Mouse (Mus musculus): ENCODE measurements around the gene Fbxo3. TPM values are rescaled to one million over a fixed set of nuclear protein-coding genes. Genes with fewer than 3 reads are reported as not detected.
"Not testable (repeated sequence)": the region's sequence is repeated elsewhere in the genome, so short reads cannot be mapped to it uniquely, and the experiment has no call there.

Fbxo3 gene
- 47.3 and 50.7 TPM in 2 replicates for polyA plus RNA-seq (2014; fragmentation: Nextera tagmentation; extraction: Ambion mirVana)

DNA sequence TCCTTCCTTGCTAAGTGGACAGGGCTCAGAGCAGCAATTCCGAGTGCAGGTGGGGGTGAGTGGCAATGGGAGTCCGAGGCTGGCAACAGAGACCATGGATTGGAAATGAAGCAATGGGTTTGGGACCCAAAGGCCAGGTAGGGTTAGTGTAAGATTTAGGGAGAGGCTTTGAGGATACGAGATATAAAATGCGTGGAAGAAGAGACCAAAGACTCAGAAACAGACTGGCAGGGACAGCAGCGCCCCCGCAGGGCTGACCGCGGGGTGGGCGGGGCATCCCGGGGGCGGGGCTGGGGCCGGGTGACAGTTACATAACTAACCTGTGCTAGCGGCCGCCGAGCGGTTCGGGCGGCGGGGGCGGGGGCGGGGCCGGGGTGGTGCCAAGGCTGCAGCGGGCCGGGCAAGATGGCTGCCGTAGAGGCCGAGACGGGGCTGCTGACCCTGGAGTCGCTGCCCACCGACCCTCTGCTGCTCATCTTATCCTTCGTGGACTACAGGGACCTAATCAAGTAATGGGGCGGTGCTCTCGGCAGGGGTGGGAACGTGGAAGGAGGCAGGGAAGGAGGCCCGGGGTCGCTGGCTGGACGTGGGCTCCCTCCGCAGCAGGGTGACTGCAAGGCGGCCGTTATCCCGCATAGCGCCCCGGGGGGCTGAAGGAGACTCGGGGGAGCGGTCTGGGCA is at the start of gene Fbxo3:
TSS of gene Fbxo3 (plus strand) at position 264 of the 681 bp plus-strand sequence.
- H3K4me2 ChIP-seq (ENCODE audit: low read depth, low read length): peak within 1 kb of the TSS; percentile 78
- WGBS: 0% methylated on average over 16 of the region's 44 CpGs
- DNase-seq (ENCODE audit: low spot score) (peak; percentile 82), ATAC-seq (ENCODE audit: low read depth) (peak; percentile 95)
- no peaks in the 10 kb centered on the region for H3K27me3 ChIP-seq (replicated peaks; ENCODE audit: control insufficient read depth, insufficient read depth, low read length)
- peak within 1 kb of the TSS; percentile 92 for H3K9ac ChIP-seq (ENCODE audit: low read depth, low read length)
- H3K4me1 ChIP-seq (ENCODE audit: control insufficient read depth, insufficient read depth, low read length): peaks cover 14% of the 10 kb centered on the region; the same call in 1 of the 2 replicates
- H3K27ac ChIP-seq (replicated peaks; ENCODE audit: low read depth, low read length): peak within 1 kb of the TSS; percentile 45
- H3K9me3 ChIP-seq (ENCODE audit: control insufficient read depth, low read length): no peaks in the 10 kb centered on the region
- H3K36me3 ChIP-seq (ENCODE audit: control insufficient read depth, insufficient read depth, low read length): 0 out of 2 replicates have a peak, but pooled peaks cover 7% of the 10 kb centered on the region
- H3K4me3 ChIP-seq (ENCODE audit: low read depth, low read length): peak within 1 kb of the TSS; percentile 83

DNA sequence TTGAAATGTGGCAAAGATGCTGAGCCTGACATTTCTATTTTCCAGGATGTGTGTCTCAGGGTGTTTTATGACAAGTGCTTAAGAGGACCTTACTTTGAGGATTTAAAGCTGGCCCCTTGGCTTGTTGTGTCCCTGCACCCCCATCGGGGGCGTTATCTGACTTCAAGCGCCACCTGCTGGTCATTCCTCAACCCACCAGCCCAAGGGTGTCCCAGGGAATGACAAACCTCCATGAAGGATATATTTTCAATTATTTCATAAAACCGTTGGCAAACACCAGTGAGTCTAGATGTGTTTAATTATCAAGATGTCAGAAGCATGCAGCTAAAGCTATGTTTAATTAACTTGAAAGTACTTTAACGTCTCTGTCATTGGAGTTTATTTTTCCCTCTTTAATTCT is 45.3 kb upstream of the Fbxo3 start:
- Histone ChIP-seq H3K4me1 (ENCODE audit: control insufficient read depth, insufficient read depth, low read length) (no peaks in the 10 kb centered on the region), H3K9ac (ENCODE audit: low read depth, low read length) (no peak overlapping the region), H3K36me3 (ENCODE audit: control insufficient read depth, insufficient read depth, low read length) (no peaks in the 10 kb centered on the region), H3K4me2 (ENCODE audit: low read depth, low read length) (no peak overlapping the region), H3K9me3 (ENCODE audit: control insufficient read depth, low read length) (no peaks in the 10 kb centered on the region), H3K27ac (replicated peaks; ENCODE audit: low read depth, low read length) (no peak overlapping the region), H3K4me3 (ENCODE audit: low read depth, low read length) (no peak overlapping the region), H3K27me3 (replicated peaks; ENCODE audit: control insufficient read depth, insufficient read depth, low read length) (no peaks in the 10 kb centered on the region)
- ATAC-seq (ENCODE audit: low read depth) (peak; percentile 84), DNase-seq (ENCODE audit: low spot score) (peak; percentile 79)
- WGBS: 4% methylated on average over 5 of the region's 5 CpGs

DNA sequence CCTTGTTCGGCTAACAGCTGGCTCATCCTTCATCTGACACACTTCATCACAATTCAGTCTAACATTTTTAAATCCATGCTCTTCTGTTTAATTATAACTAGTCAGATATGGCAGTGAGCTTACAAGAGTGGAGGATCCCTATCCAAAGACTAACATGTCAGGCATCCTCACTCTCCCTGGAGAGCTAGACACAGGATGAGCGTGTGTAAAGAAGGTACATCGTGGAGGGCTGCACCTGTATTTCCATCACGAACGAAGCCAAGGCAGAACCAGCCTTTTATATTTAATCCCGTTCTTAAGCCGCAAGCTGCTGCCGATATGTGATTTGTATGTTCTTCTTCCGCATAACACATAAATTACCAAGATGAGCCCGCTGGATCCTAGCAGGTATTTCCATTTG is 44.4 kb upstream of the Fbxo3 start:
- H3K36me3 ChIP-seq (ENCODE audit: control insufficient read depth, insufficient read depth, low read length): no peaks in the 10 kb centered on the region
- H3K4me3 ChIP-seq (ENCODE audit: low read depth, low read length): no peak overlapping the region
- H3K4me1 ChIP-seq (ENCODE audit: control insufficient read depth, insufficient read depth, low read length): no peaks in the 10 kb centered on the region
- no peak overlapping the region for H3K4me2 ChIP-seq (ENCODE audit: low read depth, low read length)
- no peaks in the 10 kb centered on the region for H3K9me3 ChIP-seq (ENCODE audit: control insufficient read depth, low read length)
- no peaks in the 10 kb centered on the region for H3K27me3 ChIP-seq (replicated peaks; ENCODE audit: control insufficient read depth, insufficient read depth, low read length)
- H3K27ac ChIP-seq (replicated peaks; ENCODE audit: low read depth, low read length): no peak overlapping the region
- no peak for ATAC-seq (ENCODE audit: low read depth)
- WGBS: 87% methylated on average over 10 of the region's 10 CpGs
- DNase-seq (ENCODE audit: low spot score): no peak
- no peak overlapping the region for H3K9ac ChIP-seq (ENCODE audit: low read depth, low read length)

DNA sequence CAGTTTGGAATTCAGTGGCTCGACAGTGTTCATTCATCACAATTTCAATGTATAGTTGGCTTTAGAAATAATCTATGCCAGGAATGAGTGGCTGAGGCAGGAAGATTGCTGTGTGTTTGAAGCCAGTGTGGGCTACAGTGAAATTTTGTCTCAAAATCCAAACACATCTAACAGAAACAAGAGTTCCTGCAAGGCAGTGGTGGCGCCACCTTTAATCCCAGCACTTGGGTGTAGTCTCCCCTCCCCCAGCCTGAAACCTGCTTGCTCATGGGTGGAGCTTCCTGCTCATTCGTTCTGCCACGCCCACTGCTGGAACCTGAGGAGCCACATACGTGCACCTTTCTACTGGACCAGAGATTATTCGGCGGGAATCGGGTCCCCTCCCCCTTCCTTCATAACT is 39.9 kb upstream of the Fbxo3 start:
- 73% methylated on average over 4 of the region's 8 CpGs for WGBS
- ATAC-seq (ENCODE audit: low read depth); H3K4me3 ChIP-seq (ENCODE audit: low read depth, low read length); H3K36me3 ChIP-seq (ENCODE audit: control insufficient read depth, insufficient read depth, low read length); H3K27me3 ChIP-seq (replicated peaks; ENCODE audit: control insufficient read depth, insufficient read depth, low read length); DNase-seq (ENCODE audit: low spot score); H3K4me2 ChIP-seq (ENCODE audit: low read depth, low read length); H3K9me3 ChIP-seq (ENCODE audit: control insufficient read depth, low read length); H3K4me1 ChIP-seq (ENCODE audit: control insufficient read depth, insufficient read depth, low read length); H3K9ac ChIP-seq (ENCODE audit: low read depth, low read length); H3K27ac ChIP-seq (replicated peaks; ENCODE audit: low read depth, low read length): not testable (repeated sequence)

DNA sequence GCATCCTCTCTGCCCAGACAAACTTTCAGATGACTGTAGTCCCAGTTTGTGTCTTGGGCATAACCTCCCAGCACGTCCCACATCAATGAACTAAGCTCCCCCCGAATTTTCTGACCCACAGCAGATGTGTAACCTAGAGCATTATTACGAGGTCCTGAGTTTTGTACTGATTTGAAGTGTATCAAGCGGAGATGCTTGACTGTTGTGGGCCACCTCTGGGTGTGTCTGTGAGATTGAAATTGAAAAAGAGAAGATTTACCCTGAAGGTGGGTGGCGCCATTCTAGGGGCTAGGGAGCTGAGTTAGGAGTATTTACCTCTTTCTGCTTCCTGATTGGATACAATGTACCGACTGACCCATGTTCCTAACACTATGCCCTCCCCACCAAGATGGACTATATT is 37.8 kb upstream of the Fbxo3 start:
- ATAC-seq (ENCODE audit: low read depth): no peak
- Histone ChIP-seq H3K27ac (replicated peaks; ENCODE audit: low read depth, low read length) (no peak overlapping the region), H3K4me2 (ENCODE audit: low read depth, low read length) (no peak overlapping the region), H3K4me3 (ENCODE audit: low read depth, low read length) (no peak overlapping the region), H3K36me3 (ENCODE audit: control insufficient read depth, insufficient read depth, low read length) (no peaks in the 10 kb centered on the region), H3K9ac (ENCODE audit: low read depth, low read length) (no peak overlapping the region), H3K4me1 (ENCODE audit: control insufficient read depth, insufficient read depth, low read length) (no peaks in the 10 kb centered on the region), H3K27me3 (replicated peaks; ENCODE audit: control insufficient read depth, insufficient read depth, low read length) (peaks cover 11% of the 10 kb centered on the region), H3K9me3 (ENCODE audit: control insufficient read depth, low read length) (no peaks in the 10 kb centered on the region)
- no peak for DNase-seq (ENCODE audit: low spot score)
- 91% methylated on average over 6 of the region's 6 CpGs for WGBS

DNA sequence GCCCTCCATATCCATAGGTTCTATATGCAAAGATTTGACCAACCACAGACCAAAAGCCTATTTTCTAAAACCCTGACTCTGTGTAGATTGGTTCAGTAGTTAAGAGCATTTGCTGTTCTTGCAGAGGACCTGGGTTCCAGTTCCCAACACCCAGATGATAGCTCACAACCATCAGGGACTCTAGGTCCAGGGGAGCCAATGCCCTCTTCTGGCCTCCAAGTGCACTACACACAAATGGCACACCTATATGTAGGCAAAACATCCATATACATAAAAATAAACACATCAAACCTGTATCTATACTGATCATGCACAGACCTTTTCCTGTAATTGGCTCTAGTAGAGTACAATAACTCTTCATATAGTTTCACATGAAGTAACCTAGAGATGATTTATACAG is 36.2 kb upstream of the Fbxo3 start:
- no peak for ATAC-seq (ENCODE audit: low read depth)

DNA sequence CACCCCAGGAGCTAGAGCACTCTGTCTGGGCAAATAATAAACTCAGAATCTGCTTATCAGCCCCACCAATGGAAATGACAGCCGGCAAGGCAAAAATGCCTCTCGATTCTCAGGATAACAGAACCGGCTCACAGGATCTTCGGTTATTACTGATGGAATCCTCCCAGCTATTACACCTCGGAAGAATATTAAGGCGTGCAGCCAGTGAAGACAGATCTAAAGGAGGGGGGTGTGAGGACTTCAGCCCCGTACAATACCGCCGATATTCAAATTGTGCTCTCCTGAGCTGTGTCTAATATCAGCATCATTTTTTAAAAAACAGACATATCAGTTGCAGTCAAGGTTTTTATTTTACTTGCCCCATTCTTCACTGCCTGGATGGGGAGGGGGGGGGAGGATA is 35.4 kb upstream of the Fbxo3 start:
- Histone ChIP-seq H3K27ac (replicated peaks; ENCODE audit: low read depth, low read length) (no peak overlapping the region), H3K27me3 (replicated peaks; ENCODE audit: control insufficient read depth, insufficient read depth, low read length) (peaks cover 11% of the 10 kb centered on the region), H3K4me1 (ENCODE audit: control insufficient read depth, insufficient read depth, low read length) (no peaks in the 10 kb centered on the region), H3K4me2 (ENCODE audit: low read depth, low read length) (no peak overlapping the region), H3K9me3 (ENCODE audit: control insufficient read depth, low read length) (no peaks in the 10 kb centered on the region), H3K4me3 (ENCODE audit: low read depth, low read length) (no peak overlapping the region), H3K9ac (ENCODE audit: low read depth, low read length) (no peak overlapping the region), H3K36me3 (ENCODE audit: control insufficient read depth, insufficient read depth, low read length) (no peaks in the 10 kb centered on the region)
- DNase-seq (ENCODE audit: low spot score): no peak
- ATAC-seq (ENCODE audit: low read depth): no peak
- WGBS: 59% methylated on average over 9 of the region's 9 CpGs

More for the DNA sequence above, 36.2 kb upstream of the Fbxo3 start:
- Histone ChIP-seq H3K9me3 (ENCODE audit: control insufficient read depth, low read length) (no peaks in the 10 kb centered on the region), H3K9ac (ENCODE audit: low read depth, low read length) (no peak overlapping the region), H3K27ac (replicated peaks; ENCODE audit: low read depth, low read length) (no peak overlapping the region), H3K36me3 (ENCODE audit: control insufficient read depth, insufficient read depth, low read length) (no peaks in the 10 kb centered on the region), H3K4me1 (ENCODE audit: control insufficient read depth, insufficient read depth, low read length) (no peaks in the 10 kb centered on the region), H3K4me2 (ENCODE audit: low read depth, low read length) (no peak overlapping the region), H3K27me3 (replicated peaks; ENCODE audit: control insufficient read depth, insufficient read depth, low read length) (peaks cover 11% of the 10 kb centered on the region), H3K4me3 (ENCODE audit: low read depth, low read length) (no peak overlapping the region)
- DNase-seq (ENCODE audit: low spot score): no peak

DNA sequence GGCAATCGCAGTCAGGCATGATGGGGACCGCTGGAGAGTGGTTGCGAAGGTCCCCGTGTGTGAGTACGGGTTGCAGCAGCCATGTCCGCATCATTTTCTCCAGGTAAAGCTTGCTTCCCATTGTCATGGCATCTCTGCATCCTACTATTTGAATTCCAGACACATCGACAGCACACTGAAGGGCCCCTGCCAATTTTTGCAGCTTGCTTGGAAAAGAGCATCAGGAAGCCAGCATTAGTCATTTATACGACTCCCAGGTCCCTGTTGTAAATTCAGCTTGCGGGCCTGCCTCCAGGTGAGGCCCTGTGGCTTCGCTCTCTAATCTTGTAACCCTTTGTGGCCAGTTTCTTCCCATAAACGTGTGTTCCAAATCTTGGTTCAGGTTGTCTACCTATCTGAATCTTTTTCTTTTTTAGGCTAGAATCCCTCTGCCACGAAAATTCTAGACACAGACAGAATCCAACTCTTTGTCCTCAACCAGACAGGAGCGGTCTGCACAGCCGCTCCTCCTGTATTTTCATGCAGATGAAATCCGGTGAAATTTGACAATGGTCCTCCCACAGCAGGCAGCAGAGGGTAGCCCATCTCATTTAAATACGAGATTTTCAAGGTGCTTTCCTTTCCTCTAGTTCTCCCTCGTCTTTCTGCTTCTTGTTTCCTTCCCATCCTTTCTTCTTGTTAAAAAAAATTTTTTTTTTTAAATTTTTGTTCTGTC is 34.7 kb upstream of the Fbxo3 start:
- Histone ChIP-seq H3K27ac (replicated peaks; ENCODE audit: low read depth, low read length) (no peak overlapping the region), H3K4me2 (ENCODE audit: low read depth, low read length) (no peak overlapping the region), H3K36me3 (ENCODE audit: control insufficient read depth, insufficient read depth, low read length) (no peaks in the 10 kb centered on the region), H3K27me3 (replicated peaks; ENCODE audit: control insufficient read depth, insufficient read depth, low read length) (peaks cover 11% of the 10 kb centered on the region), H3K9me3 (ENCODE audit: control insufficient read depth, low read length) (no peaks in the 10 kb centered on the region), H3K4me3 (ENCODE audit: low read depth, low read length) (no peak overlapping the region), H3K4me1 (ENCODE audit: control insufficient read depth, insufficient read depth, low read length) (no peaks in the 10 kb centered on the region), H3K9ac (ENCODE audit: low read depth, low read length) (no peak overlapping the region)
- no peak for ATAC-seq (ENCODE audit: low read depth)
- WGBS: 26% methylated on average over 17 of the region's 17 CpGs
- no peak for DNase-seq (ENCODE audit: low spot score)

DNA sequence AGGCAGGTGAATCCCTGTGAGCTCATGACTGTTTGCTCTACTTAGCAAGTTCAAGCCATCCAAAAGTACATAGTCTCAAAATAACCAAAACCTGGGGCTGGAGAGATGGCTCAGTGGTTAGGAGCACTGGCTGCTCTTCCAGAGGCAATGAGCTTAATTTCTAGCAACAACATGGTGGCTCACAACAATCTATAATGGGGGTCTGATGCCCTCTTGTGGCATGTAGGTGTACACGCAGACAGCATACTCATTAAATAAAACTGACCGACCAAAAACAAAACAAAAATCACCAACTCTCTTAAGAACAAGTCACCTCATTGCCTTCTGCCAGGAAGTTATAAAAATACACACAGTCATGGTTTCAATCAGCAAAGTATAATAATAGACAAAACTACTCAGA is 26.4 kb upstream of the Fbxo3 start:
- DNase-seq (ENCODE audit: low spot score) (no peak), ATAC-seq (ENCODE audit: low read depth) (no peak)
- no peak overlapping the region for H3K9ac ChIP-seq (ENCODE audit: low read depth, low read length)
- no peaks in the 10 kb centered on the region for H3K4me1 ChIP-seq (ENCODE audit: control insufficient read depth, insufficient read depth, low read length)
- 20% methylated on average over 2 of the region's 2 CpGs for WGBS
- H3K9me3 ChIP-seq (ENCODE audit: control insufficient read depth, low read length): no peaks in the 10 kb centered on the region
- H3K27ac ChIP-seq (replicated peaks; ENCODE audit: low read depth, low read length): no peak overlapping the region
- H3K36me3 ChIP-seq (ENCODE audit: control insufficient read depth, insufficient read depth, low read length): no peaks in the 10 kb centered on the region
- H3K4me3 ChIP-seq (ENCODE audit: low read depth, low read length): no peak overlapping the region
- peaks cover 4% of the 10 kb centered on the region; the same call in 1 of the 2 replicates for H3K27me3 ChIP-seq (replicated peaks; ENCODE audit: control insufficient read depth, insufficient read depth, low read length)
- no peak overlapping the region for H3K4me2 ChIP-seq (ENCODE audit: low read depth, low read length)
